Mouse (Mus musculus) CH12.LX (cell line): Measurements from ENCODE around the gene Itch. TPM values are rescaled to one million over a fixed set of nuclear protein-coding genes. Genes with fewer than 3 reads are reported as not detected.

Source experiments
- DNase-seq: peaks from one replicate; pipeline ENCODE4 v3.0.0-alpha.2; 2013; ENCODE audit errors: extremely low read depth
- H3K27ac ChIP-seq: 2 replicates; pipeline ENCODE4 v1.5.1; 2012; ENCODE audit warnings: low read depth, mild to moderate bottlenecking, control low read depth, moderate library complexity; ENCODE audit not compliant: insufficient read depth
- H3K27me3 ChIP-seq: replicated peaks from 2 replicates; pipeline ENCODE3; 2012; ENCODE audit warnings: inconsistent platforms
- H3K36me3 ChIP-seq, 2 experiments: replicated peaks in 1 of 2; 2 replicates each; pipeline versions ENCODE3 to v1.6.1; 2012; ENCODE audit warnings: inconsistent platforms in 1 of 2, low read length in 1 of 2, mild to moderate bottlenecking in 1 of 2, mixed read lengths in 1 of 2, moderate library complexity in 1 of 2; ENCODE audit not compliant: control insufficient read depth in 1 of 2, insufficient read depth in 1 of 2
- H3K4me1 ChIP-seq, 2 experiments: 2 replicates each; pipeline ENCODE4 v1.6.1; 2012; ENCODE audit warnings: inconsistent platforms in 1 of 2, moderate library complexity in 1 of 2; ENCODE audit not compliant: insufficient read depth in 2 of 2, control insufficient read depth in 1 of 2
- H3K4me2 ChIP-seq: 2 replicates; pipeline ENCODE4 v1.6.1; 2012; ENCODE audit warnings: low read depth, mild to moderate bottlenecking, control low read depth; ENCODE audit not compliant: poor library complexity, insufficient read depth, severe bottlenecking
- H3K4me3 ChIP-seq, 3 experiments: fragments of 150-350 bp in 1 of 3; sonication (generic) in 1 of 3; replicated peaks in 1 of 3; 2 replicates each; pipeline versions ENCODE3 to v1.5.1; 2011 to 2012; ENCODE audit warnings: low read depth in 2 of 3, low read length in 2 of 3, mild to moderate bottlenecking in 2 of 3, moderate library complexity in 2 of 3, control low read depth in 1 of 3, improper control_type of control experiment in 1 of 3, inconsistent platforms in 1 of 3, mixed read lengths in 1 of 3; ENCODE audit not compliant: poor library complexity in 1 of 3
- H3K79me2 ChIP-seq: replicated peaks from 2 replicates; pipeline ENCODE4 v1.6.1; 2012; ENCODE audit warnings: mild to moderate bottlenecking, moderate library complexity; ENCODE audit not compliant: control insufficient read depth, poor library complexity, insufficient read depth, severe bottlenecking; ENCODE audit errors: extremely low read depth
- H3K9ac ChIP-seq: 2 replicates; pipeline ENCODE4 v1.6.1; 2012; ENCODE audit warnings: low read depth, mild to moderate bottlenecking, control low read depth, moderate library complexity; ENCODE audit not compliant: insufficient read depth
- H3K9me3 ChIP-seq: replicated peaks from 2 replicates; pipeline ENCODE3; 2012; ENCODE audit warnings: low read length, inconsistent platforms, mixed read lengths
- EP300 ChIP-seq: IDR thresholded peaks from 2 replicates; pipeline ENCODE4 v1.6.1; 2011; ENCODE audit warnings: low read length, improper control_type of control experiment
- ETS1 ChIP-seq: conservative IDR thresholded peaks from 2 replicates; pipeline ENCODE4 v1.6.1; 2012; ENCODE audit warnings: low read depth, mild to moderate bottlenecking, inconsistent platforms, low read length, improper control_type of control experiment, moderate library complexity
- GABPA ChIP-seq: IDR thresholded peaks from 2 replicates; pipeline ENCODE4 v1.6.1; 2012; ENCODE audit warnings: low read depth, low read length, improper control_type of control experiment, inconsistent platforms; ENCODE audit not compliant: insufficient replicate concordance
- HCFC1 ChIP-seq: IDR thresholded peaks from 2 replicates; pipeline ENCODE4 v1.6.1; 2012; ENCODE audit warnings: low read depth, mild to moderate bottlenecking, inconsistent platforms, low read length, improper control_type of control experiment
- IRF4 ChIP-seq: IDR thresholded peaks from 2 replicates; pipeline ENCODE4 v1.6.1; 2014; ENCODE audit warnings: low read depth, mild to moderate bottlenecking, inconsistent platforms, low read length, improper control_type of control experiment
- JUN ChIP-seq: IDR thresholded peaks from 2 replicates; pipeline ENCODE4 v1.6.1; 2011; ENCODE audit warnings: low read depth, mild to moderate bottlenecking, low read length, improper control_type of control experiment, moderate library complexity; ENCODE audit not compliant: insufficient read depth
- NRF1 ChIP-seq: IDR thresholded peaks from 2 replicates; pipeline ENCODE4 v1.6.1; 2014; ENCODE audit warnings: low read depth, mild to moderate bottlenecking, inconsistent platforms, low read length, improper control_type of control experiment, moderate library complexity
- PAX5 ChIP-seq: IDR thresholded peaks from 2 replicates; pipeline ENCODE4 v1.6.1; 2012; ENCODE audit warnings: low read length, inconsistent platforms, mixed read lengths
- RAD21 ChIP-seq: IDR thresholded peaks from 2 replicates; pipeline ENCODE4 v1.6.1; 2011; ENCODE audit warnings: low read depth, mild to moderate bottlenecking, low read length, improper control_type of control experiment, moderate library complexity
- USF1 ChIP-seq: IDR thresholded peaks from 2 replicates; pipeline ENCODE4 v1.6.1; 2014; ENCODE audit warnings: low read depth, mild to moderate bottlenecking, inconsistent platforms, low read length, improper control_type of control experiment
- USF2 ChIP-seq: conservative IDR thresholded peaks from 2 replicates; pipeline ENCODE4 v1.6.1; 2011; ENCODE audit warnings: low read depth, low read length, improper control_type of control experiment
- dilution Hi-C: fragments of 300-500 bp; cut with MboI; formaldehyde crosslinking; loops from 2 replicates; pipeline ENCODE4 v1.14.3; 2020; ENCODE audit warnings: low sequenced_read_pairs; ENCODE audit not compliant: extremely low pct_unique_long_range_greater_than_20kb, extremely low pct_ligation_motif_present
- in situ Hi-C: fragments of 300-500 bp; cut with MboI; formaldehyde crosslinking; loops from 3 replicates; pipeline ENCODE4 v1.14.3; 2019; ENCODE audit warnings: low sequenced_read_pairs, low pct_ligation_motif_present, low pct_unique_long_range_greater_than_20kb, mixed read lengths
- polyA plus RNA-seq: library from polyadenylated mRNA; unstranded; fragments of >175 nt; gene quantifications from 2 replicates; pipeline ENCODE4 v1.2.1, GENCODE M21; 2012; ENCODE audit warnings: low read depth; ENCODE audit not compliant: insufficient read length
- total RNA-seq, 2 experiments: library from RNA; depleted of rRNA; stranded (reverse); fragments of 300-350 nt in 1 of 2; fragments of >200 nt in 1 of 2; gene quantifications; 2 replicates each; pipeline ENCODE4 v1.2.3; 2012 to 2014

Gene Itch
- total and polyA plus RNA-seq, 3 experiments, result 25.3 to 46.6 (median 28.5) TPM

DNA sequence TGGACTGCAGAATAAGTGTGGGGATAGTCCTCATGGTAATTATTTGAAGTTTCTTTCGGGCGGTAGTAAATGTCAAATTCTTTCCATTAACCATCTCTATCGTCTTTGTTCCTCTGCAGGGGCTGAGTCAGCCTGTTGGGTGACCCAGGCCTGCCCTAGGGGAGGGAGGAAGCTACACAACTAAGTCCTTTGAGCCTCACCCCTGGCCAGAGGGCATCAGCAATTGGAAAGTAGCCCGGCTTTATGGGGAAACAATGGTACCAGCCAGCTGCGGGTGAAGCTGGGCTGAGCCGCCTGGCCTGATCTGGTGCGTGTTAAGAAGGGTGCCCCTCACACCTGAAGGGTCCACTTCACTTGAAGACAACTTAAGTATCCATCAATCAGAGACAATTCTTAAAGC is 33.9 kb upstream of the Itch start:
- no peaks in the 10 kb centered on the region for H3K36me3 ChIP-seq
- TF ChIP-seq RAD21 (no peak), HCFC1 (no peak), GABPA (no peak), NRF1 (no peak), JUN (no peak), PAX5 (no peak)
- TF ChIP-seq, all 38 proteins: peak for 0
- in situ Hi-C loops (loop anchor here (10.0 to 25.0 kb wide), 2 partner anchors 65 to 288 kb away; partner anchors contain the start of gene Trp53inp2), dilution Hi-C loops (no loop called here)
- peaks cover 5 to 22% of the 10 kb centered on the region in 2 experiments for H3K4me1 ChIP-seq
- H3K9ac ChIP-seq, result no peak overlapping the region
- H3K9me3 ChIP-seq, result no peaks in the 10 kb centered on the region
- H3K4me3 ChIP-seq, result no peak overlapping the region
- no peak overlapping the region for H3K27ac ChIP-seq
- no peak for DNase-seq
- H3K79me2 ChIP-seq, result no peaks in the 10 kb centered on the region
- H3K27me3 ChIP-seq, result no peaks in the 10 kb centered on the region
- no peak overlapping the region for H3K4me2 ChIP-seq

DNA sequence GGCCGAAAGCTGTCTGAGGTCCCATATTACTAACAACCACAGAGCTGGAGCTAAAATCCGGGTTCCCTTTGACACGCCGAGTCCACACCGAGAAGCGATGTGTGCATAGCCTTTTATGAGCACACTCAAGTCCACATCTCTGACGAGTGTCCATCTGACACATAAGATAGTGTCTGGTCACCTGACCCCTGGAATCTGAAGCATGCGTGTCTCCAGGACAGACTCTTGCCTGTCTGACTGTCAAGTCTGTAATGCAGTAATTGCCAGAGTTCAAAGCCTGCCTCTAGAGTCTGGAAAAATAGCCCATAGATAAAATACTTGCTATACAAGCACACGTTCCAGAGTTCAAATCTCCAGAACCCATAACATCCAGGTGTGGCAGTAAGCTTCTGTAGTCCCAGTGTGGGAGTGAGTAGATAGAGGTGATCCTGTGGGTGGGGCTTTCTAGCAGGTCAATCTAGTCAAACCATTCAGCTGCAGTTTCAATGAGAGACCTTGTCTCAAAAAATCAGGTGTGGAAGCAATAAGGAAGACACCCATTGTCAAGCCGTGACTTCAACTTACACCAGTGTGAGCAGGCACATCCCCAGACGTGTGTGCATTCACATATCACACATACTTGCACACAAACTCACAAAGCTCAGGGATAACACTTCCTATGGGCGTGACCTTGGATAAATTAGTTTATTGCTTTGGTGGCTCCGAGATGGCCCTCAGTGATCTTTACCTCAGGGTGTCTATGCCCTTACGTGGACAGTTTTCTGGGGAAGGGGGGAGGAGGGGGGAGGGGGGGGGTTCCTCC is 33.1 kb upstream of the Itch start:
- dilution Hi-C loops, result no loop called here
- no peaks in the 10 kb centered on the region for H3K9me3 ChIP-seq
- H3K4me2 ChIP-seq, result peak overlapping the region; percentile 32; the same call in 1 of the 2 replicates
- no peak overlapping the region for H3K27ac ChIP-seq
- in situ Hi-C loops, result loop anchor here (10.0 to 25.0 kb wide), 2 partner anchors 65 to 287 kb away; partner anchors contain the start of gene Trp53inp2
- no peaks in the 10 kb centered on the region for H3K36me3 ChIP-seq
- H3K4me3 ChIP-seq, result no peak overlapping the region
- no peaks in the 10 kb centered on the region for H3K79me2 ChIP-seq
- TF ChIP-seq IRF4 (no peak), USF2 (no peak), USF1 (no peak)
- H3K4me1 ChIP-seq, result peaks cover 5 to 22% of the 10 kb centered on the region in 2 experiments
- no peak overlapping the region for H3K9ac ChIP-seq
- no peaks in the 10 kb centered on the region for H3K27me3 ChIP-seq
- no peak for DNase-seq

DNA sequence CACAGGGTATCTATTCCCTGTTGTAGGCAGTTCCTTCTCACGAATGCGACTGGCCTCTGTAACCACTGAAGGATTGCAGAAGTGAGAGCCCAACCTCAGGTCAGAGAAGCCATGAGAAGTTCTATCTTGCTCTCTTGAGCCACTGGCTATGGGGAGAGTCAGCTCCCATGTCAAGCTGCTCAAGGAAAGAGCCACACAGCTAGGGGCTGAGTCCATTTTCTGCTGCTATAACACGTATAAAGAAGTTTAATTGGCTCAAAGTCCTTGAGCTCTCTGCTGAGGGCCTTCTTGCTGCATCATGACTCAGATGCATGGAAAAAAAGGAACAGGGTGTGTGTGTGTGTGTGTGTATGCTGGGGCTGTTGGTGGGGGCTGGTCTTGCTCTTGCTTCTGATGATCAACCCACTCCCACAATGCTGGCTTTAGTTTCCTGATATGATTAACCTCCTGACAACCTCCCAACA is 32.5 kb upstream of the Itch start:
- peak; percentile 40 for DNase-seq
- dilution Hi-C loops, result no loop called here

More for the DNA sequence above, 32.5 kb upstream of the Itch start:
- H3K9ac ChIP-seq, result no peak overlapping the region
- in situ Hi-C loops, result no loop called here
- TF ChIP-seq ETS1, result no peak
- peak; percentile 21; the same call in 1 of the 2 replicates for TF ChIP-seq EP300
- H3K4me1 ChIP-seq, result peaks cover 5 to 22% of the 10 kb centered on the region in 2 experiments
- H3K36me3 ChIP-seq, result no peaks in the 10 kb centered on the region
- no peaks in the 10 kb centered on the region for H3K9me3 ChIP-seq
- no peak overlapping the region for H3K4me3 ChIP-seq
- H3K27ac ChIP-seq, result no peak overlapping the region
- peak overlapping the region; percentile 32; the same call in 1 of the 2 replicates for H3K4me2 ChIP-seq
- H3K27me3 ChIP-seq, result no peaks in the 10 kb centered on the region
- H3K79me2 ChIP-seq, result no peaks in the 10 kb centered on the region
